In genomic region chr5:117493947-117494346, GRCm38 (mm10) we compare ENCODE assay signal across 8 mouse cellular contexts.
DNase-seq lines count a peak whose midpoint lies in the region; ATAC-seq and TF ChIP-seq lines count a peak whose summit lies in the region.
"Had no signal": no experiment of that assay in that cellular context is flagged by ENCODE, and none has a peak within 500 bp of the region (broad histone marks: within the 10 kb centered on the region; RNA-seq: fewer than 3 reads in every experiment).

No protein-coding gene starts in this region.

- no peaks in the 10 kb centered on the region for H3K4me1 ChIP-seq in MEL (ENCODE audit: control insufficient read depth in 1 of 2, insufficient read depth in 2 of 2, low read length in 2 of 2)
- peaks cover 4% of the 10 kb centered on the region for H3K4me1 ChIP-seq in bone marrow macrophage, adult 2 months (ENCODE audit: control insufficient read depth, insufficient read depth, low read length)
- H3K4me1 ChIP-seq in embryonic facial prominence, embryonic 14.5 days (ENCODE audit: control insufficient read depth, insufficient read depth, low read length) = peaks cover 10% of the 10 kb centered on the region

- no peaks in the 10 kb centered on the region for H3K9me3 ChIP-seq in MEL (replicated peaks; ENCODE audit: insufficient read depth, low read length)
- H3K9me3 ChIP-seq in embryonic facial prominence, embryonic 14.5 days (ENCODE audit: control insufficient read depth, low read length) = no peaks in the 10 kb centered on the region
- H3K9me3 ChIP-seq: lung, embryonic 15.5 days had no signal

- intact Hi-C loops in heart, postnatal 14 days (cut with DNase I) = loop anchor here (2.0 to 5.0 kb wide), 2 partner anchors 187 to 381 kb away; no protein-coding TSS in a partner anchor

- no peak overlapping the region for H3K9ac ChIP-seq in MEL (ENCODE audit: control insufficient read depth, low read depth, low read length, poor library complexity, severe bottlenecking)
- no peak overlapping the region; the same call in 1 of the 2 replicates for H3K9ac ChIP-seq in embryonic facial prominence, embryonic 14.5 days (ENCODE audit: low read depth, low read length)
- H3K9ac ChIP-seq: lung, embryonic 15.5 days had no signal

- peak; percentile 78 for TF ChIP-seq RAD21 in MEL (IDR thresholded peaks at IDR 0.05; ENCODE audit: low read depth, low read length)

- peak overlapping the region; percentile 45 for H3K4me2 ChIP-seq in embryonic facial prominence, embryonic 14.5 days (ENCODE audit: low read depth, low read length)
- H3K4me2 ChIP-seq: lung, embryonic 15.5 days had no signal

- no peaks in the 10 kb centered on the region for H3K79me2 ChIP-seq in MEL (ENCODE audit: control insufficient read depth, insufficient read depth, low read length, poor library complexity)

- peak; percentile 70 to 81 (median 79) for TF ChIP-seq CTCF in MEL (IDR thresholded peaks at IDR 0.05 in 2 of 3, conservative IDR thresholded peaks at IDR 0.05 in 1 of 3; ENCODE audit: control insufficient read depth in 1 of 3, insufficient read depth in 1 of 3, low read depth in 2 of 3, low read length in 3 of 3, poor library complexity in 1 of 3, severe bottlenecking in 1 of 3)
- peak; percentile 55; the same call in 1 of the 2 replicates for TF ChIP-seq CTCF in bone marrow macrophage, adult 2 months (IDR thresholded peaks at IDR 0.05; ENCODE audit: low read depth, low read length)

- H3K4me3 ChIP-seq in MEL (ENCODE audit: control insufficient read depth in 1 of 2, insufficient read depth in 1 of 2, low read depth in 2 of 2, low read length in 2 of 2) = no peak overlapping the region
- H3K4me3 ChIP-seq in bone marrow macrophage, adult 2 months (ENCODE audit: insufficient read depth, low read length) = no peak overlapping the region
- H3K4me3 ChIP-seq in embryonic facial prominence, embryonic 14.5 days (ENCODE audit: low read depth, low read length) = peak overlapping the region; percentile 15; the same call in 1 of the 2 replicates
- H3K4me3 ChIP-seq: lung, embryonic 15.5 days had no signal

- ATAC-seq in embryonic facial prominence, embryonic 14.5 days (ENCODE audit: low read depth) = peak; percentile 48

- 14% methylated on average over 7 of the region's 7 CpGs for WGBS in embryonic facial prominence, embryonic 14.5 days

- no peak for TF ChIP-seq POLR2A in MEL (IDR thresholded peaks at IDR 0.05; ENCODE audit: control insufficient read depth in 1 of 2, insufficient read depth in 1 of 2, low read depth in 1 of 2, low read length in 2 of 2, poor library complexity in 1 of 2)
- TF ChIP-seq POLR2A in bone marrow macrophage, adult 2 months (IDR thresholded peaks at IDR 0.05; ENCODE audit: borderline replicate concordance, low read depth, low read length) = no peak

- peak; percentile 46 for DNase-seq in MEL (ENCODE audit: low read depth, low spot score)
- peak; percentile 83 for DNase-seq in embryonic facial prominence, embryonic 14.5 days (ENCODE audit: low spot score)
- peak; percentile 49 to 71 for DNase-seq in heart, postnatal 14 days
- peak; percentile 69 to 73 for DNase-seq in kidney, postnatal 25 days
- DNase-seq in lung, postnatal 10 days = peak; percentile 67
- DNase-seq in retina, postnatal 1 day = peak; percentile 74

- no peak overlapping the region for H3K27ac ChIP-seq in MEL (ENCODE audit: control insufficient read depth, low read depth, low read length)
- no peak overlapping the region for H3K27ac ChIP-seq in bone marrow macrophage, adult 2 months (ENCODE audit: insufficient read depth, low read depth, low read length)
- no peak overlapping the region for H3K27ac ChIP-seq in embryonic facial prominence, embryonic 14.5 days (replicated peaks; ENCODE audit: low read depth, low read length)
- H3K27ac ChIP-seq: lung, embryonic 15.5 days had no signal

- no peaks in the 10 kb centered on the region for H3K27me3 ChIP-seq in MEL (ENCODE audit: control insufficient read depth in 1 of 2, insufficient read depth in 2 of 2, low read length in 2 of 2)
- H3K27me3 ChIP-seq in embryonic facial prominence, embryonic 14.5 days (replicated peaks; ENCODE audit: control insufficient read depth, insufficient read depth, low read length) = no peaks in the 10 kb centered on the region
- H3K27me3 ChIP-seq: lung, embryonic 15.5 days had no signal

- no peaks in the 10 kb centered on the region for H3K36me3 ChIP-seq in MEL (ENCODE audit: control insufficient read depth in 1 of 2, insufficient read depth in 2 of 2, low read length in 2 of 2)
- H3K36me3 ChIP-seq in embryonic facial prominence, embryonic 14.5 days (ENCODE audit: control insufficient read depth, insufficient read depth, low read length) = no peaks in the 10 kb centered on the region
- H3K36me3 ChIP-seq: lung, embryonic 15.5 days had no signal

- TF ChIP-seq EP300 in MEL (IDR thresholded peaks at IDR 0.05; ENCODE audit: low read depth in 1 of 2, low read length in 2 of 2) = no peak

TF ChIP-seq in MEL, 35 proteins besides CTCF, POLR2A, EP300 and RAD21:
- no peak for TF ChIP-seq USF2 (IDR thresholded peaks at IDR 0.05; ENCODE audit: borderline replicate concordance in 1 of 2, insufficient read depth in 1 of 2, low read depth in 1 of 2, low read length in 2 of 2)
- TF ChIP-seq ZC3H11A (IDR thresholded peaks at IDR 0.05; ENCODE audit: low read depth, low read length) = peak; percentile 65
- TF ChIP-seq SMC3 (IDR thresholded peaks at IDR 0.05; ENCODE audit: low read depth, low read length) = peak; percentile 86
- TF ChIP-seq SIN3A (IDR thresholded peaks at IDR 0.05; ENCODE audit: low read length) = no peak
